Mouse (Mus musculus) layer of hippocampus, adult 9-11 months (tissue): ENCODE measurements around the gene Megf11.

ENCODE experiments used
- DNase-seq: peaks from one replicate; pipeline ENCODE4 v3.0.0; 2022

The Megf11 gene

DNA sequence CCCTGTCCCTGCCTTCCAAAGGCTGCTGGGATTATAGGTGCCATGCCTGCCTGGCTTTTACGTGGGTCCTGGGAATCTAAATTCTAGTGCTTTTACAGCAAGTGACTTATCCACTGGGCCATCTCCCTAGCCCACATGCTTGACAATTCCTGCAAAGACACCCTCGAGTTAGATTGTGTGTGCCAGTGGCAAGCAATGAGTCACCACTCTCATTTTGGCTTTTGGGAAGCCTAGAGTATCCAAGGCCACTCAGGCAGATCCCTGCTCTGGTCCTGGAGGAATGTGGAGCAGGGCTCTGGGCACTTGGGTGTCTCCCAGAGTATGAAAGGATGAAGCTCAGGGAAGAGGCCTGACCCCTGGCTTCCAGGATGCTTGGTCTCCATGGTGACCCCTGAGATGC, 143.2 kb downstream of the Megf11 start:
- no peak for DNase-seq

DNA sequence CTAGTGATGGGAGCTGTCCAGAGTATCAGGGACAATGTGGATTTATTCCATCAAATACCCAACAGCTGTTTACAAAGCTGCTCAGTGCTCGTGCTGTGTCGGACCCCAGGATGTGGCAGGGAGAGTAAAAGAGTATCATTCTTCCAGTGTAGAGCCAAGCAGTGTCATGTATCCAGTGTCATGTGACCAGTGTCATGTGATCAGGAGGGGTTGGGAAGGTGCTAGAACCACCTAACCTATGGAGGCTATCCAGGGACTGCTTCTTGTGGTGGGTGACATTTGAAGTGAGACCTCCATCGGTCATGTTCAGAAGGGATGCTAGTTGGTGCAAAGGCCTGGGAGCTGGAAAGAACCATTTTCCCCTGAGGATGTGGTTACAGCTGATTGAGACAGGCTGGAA, 146.5 kb downstream of the Megf11 start:
- no peak for DNase-seq

DNA sequence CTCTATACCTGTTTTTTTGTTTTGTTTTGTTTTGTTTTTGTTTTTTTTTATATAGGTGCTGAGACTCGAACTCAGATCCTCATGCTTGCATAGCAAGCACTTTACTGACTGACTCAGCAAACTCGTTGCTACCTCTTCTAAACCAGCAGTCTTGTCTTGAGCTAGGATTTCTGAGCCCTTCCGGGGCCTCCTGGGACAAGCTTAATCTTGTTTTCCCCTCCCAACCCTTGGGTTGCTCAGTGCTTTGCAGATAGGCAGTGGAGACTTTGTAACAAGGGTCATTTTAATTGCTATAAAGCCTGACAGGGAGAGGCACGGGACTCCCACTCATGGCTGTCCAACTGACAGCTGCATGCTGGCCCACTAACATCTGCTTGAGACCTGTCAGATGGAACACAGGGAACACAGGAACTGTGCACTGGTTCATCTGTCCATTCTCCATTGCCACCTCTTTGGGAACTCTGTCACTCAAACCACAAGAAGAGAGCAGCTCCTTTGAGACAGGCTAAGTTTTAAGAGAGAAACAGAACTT, 147.4 kb downstream of the Megf11 start:
- DNase-seq, result no peak

DNA sequence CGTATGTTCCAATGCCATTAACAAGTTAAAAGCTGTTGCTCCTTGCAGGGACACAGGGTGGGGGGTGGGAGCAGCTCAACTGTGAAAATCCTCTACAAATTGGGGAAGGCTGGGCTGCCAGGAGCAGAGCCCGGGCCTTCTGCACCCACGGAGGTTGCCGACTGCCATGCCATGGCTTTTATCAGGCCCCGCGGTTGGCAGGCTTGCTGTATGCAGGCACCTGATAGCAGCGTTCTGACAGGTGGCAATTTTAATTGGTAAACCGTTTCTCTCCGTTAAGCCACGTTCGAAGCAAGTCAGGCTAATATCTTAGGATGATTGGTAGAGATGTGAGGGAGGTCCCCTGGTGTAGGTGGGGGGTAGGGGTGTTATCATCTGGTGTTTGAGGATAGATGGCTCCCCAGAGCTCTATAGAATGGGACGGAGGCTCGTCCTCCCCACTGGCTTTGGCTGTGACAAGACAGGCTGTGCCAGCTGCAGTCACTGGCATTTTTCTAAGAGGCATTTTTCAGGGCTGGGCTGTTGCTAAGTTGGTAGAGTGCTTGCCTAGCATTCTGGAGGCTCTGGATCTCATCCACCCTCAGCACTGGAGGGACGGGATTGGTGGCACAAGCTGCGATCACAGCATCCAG, 148.2 kb downstream of the Megf11 start:
- no peak for DNase-seq

DNA sequence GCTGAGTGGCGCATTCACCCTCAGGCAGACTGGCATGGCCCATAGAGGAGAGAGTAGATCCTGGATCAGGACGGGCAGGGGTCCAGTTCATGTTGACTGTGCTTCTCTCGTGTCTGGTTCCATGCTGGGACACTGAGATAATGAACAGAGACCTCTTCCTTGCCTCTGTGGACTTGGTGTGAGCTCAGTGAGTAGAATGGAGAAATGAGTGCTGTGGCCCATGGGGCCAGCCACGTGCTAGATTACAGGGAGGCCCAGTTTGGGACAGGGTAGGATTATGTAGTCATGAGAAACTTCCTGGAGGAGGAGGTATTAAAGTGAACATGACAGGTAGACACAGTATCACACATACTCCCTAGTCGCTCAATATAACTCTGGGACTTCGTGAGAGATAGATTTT, 148.9 kb downstream of the Megf11 start:
- no peak for DNase-seq

DNA sequence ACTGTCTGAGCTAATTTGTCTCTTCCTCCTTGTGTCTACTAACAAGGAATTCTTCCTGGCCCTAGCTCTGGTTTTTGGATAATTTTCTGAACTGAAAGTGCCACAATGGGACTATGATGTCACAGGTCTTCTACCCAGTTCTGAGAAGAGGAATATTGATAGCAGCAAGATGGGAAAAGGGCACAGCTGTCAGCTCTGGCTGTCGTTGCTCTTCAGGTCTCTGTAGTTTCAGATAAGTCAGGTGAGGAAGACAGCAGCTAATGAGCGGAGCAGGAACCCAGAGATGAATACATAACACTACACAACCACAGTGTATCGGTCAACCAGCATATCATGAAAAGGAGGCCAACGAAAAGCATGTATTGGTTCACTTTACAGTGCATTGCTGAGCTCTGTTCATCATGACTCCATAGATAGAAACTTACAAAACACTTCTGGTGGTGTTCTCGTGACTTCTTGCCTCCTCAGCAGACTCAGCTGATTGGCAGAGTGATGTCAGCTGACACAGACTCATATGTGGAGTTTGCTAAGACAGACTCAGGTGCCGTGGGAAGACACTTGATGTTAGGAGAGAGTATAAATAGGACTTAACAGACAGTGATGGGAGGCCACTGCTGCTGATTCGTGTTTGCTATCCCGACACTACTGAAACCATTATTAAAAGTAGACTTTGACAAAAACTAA, 149.6 kb downstream of the Megf11 start:
- DNase-seq, result no peak

DNA sequence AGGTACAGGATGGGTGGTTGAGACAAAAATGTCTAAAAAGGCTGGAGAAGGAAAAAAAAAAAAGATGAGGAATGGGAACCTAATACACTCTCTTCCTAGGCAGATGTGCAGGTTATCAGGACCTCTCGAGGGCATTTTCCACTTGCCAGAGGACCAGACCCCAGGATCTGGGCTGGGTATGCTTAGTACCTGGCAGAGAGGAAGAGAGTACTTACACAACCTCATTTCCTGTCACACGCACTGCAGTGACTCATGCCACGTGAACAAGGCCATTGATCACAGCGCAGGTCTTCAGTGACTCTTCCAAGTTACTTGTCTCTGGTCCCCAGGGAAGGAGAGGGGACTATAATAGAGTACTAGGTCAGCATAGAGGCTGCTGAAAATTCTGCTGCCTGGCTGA, 152.4 kb downstream of the Megf11 start:
- no peak for DNase-seq

DNA sequence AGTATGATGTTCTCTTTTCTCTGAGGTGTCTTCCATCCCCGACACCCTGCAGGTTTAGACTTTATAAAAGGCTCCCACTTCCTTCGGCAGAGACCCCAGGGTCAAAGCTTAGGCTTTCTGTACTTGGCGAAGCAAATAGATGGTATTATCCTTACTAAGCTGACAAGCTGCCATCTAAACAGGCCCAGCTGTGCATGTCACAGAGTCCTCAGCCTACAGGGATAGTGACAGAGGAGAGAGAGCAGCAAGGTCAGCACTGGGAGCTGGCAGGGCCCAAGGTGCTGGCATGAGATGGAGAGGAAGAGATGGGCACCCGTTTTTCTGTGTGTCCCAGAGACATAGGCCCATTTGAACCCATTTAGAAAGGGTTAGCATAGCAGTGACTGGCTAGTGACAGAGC, 156.8 kb downstream of the Megf11 start:
- DNase-seq, result no peak

DNA sequence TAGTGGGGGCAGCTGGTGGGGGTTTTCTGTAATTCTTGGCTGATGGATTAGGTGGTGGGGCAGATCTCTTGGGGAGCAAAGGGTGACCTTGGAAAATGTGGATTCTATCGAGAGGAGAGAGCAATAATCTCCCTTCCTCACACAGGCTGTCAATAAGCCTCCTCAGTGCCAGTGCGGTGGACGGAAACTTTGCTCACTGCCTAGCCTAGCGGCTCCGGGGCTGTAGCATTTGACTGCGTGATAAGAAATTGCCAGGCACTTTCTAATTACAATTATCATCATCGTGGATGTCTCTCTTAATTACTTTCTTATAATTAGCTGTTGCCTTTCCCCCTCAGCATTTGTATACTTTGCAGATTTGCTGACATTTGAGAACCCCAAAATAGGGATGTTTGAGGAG, 157.7 kb downstream of the Megf11 start:
- DNase-seq, result no peak

DNA sequence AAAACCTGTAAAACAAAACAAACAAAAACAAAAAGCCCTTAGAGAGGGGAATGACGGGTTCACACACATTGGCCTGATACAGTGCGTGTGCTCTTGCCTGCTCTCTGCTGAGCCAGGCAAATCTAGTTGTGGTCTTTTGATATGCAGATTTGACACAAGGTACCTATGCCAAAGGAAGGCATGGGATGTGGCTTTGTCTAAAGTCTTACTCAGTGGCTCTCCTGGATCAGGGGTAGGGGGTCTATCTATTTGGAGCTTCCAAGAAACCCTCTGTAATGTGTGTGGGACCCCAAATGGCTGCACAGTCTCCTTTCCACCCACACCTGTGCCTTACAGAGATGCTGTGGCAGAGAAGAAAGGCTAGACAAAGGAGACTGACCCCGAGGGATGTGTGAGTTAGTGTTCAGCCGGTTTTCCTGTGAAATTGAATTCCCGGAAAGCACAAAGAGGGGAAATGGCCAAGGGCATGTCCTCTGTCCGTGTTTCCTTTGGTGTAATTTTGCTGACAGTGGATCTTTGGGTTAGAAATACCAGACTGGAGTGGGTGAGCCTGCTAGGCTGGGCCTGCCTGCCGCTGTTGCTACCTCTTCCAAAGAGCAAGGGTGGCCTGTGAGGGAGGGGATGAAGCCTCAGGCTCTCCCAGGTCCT, 161.0 kb downstream of the Megf11 start:
- DNase-seq, result no peak

DNA sequence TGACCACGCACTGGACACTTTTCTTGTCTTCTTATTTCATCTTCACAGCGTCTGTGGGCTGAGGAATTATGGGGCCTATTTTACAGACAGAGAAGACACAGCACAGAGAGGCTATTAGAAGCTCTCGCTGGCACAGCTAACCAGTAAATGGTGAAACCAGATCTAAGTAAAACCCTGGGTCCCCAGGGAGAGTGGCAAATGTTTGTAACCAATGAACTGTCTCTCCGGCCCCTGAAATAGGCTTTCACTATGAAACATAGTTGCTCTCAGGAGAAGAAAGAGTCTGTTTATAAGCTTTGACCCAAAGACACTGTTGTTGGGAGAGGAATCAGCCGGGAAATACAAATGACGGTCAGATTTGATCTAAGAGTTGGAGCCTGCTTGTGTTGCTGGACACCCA, 162.9 kb downstream of the Megf11 start:
- DNase-seq, result no peak

DNA sequence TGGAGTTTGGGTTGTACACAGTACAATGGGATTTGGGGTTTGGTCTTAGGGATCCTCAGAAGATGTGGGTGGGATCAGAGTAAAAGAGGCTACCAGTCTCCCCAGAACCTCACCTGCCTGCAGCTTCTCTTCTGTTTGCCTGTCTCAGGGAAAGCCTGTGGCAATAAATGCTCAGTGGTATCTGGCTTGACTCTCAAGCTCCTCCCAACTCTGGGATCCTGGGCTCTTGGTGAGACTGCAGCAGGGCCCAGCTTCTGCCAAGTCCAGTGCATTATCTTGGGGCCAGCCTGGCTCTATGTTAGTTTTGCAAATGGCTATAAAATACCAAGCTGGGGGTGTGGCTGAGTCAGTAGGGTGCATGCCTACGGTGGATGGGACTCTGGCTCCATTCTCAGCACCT, 165.9 kb downstream of the Megf11 start:
- no peak for DNase-seq

DNA sequence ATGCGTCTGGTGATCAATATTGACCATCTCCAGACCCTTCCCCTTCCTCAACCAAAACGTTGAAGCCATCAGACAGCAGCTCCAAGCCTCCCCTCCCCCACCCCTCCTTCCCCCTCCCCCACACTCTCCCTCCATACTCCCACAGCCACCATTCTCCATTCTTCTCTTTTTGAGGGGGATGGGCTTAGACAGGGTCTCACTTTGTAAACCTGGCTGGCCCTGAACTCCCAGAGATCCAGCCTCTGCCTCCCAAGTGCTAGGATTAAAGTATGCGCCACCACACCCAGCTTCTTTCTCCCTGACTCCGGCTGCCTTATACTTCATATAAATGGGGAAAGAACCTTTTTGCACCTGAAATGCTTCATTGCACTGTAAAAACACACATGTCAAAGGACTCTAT, 166.6 kb downstream of the Megf11 start:
- DNase-seq, result no peak

DNA sequence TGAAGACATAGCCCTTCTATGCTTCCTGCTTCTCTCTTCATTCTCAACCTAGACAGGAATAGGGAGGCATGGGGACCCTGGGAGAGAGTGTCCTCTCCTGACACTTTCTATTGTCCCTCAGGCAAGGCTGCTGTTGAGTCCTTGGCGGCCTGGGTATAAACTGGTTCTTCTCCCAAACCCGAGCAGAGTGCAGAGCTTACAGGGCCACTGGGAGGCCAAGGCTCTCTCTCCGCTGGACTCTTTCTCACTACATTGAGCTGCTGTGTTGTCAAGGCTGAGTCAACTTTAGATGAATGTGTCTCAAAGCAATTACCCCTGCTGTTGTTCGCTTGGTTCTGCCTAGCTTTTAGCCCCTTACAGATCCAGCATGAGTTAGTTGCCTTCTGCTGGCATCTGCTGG, 168.0 kb downstream of the Megf11 start:
- DNase-seq, result no peak

DNA sequence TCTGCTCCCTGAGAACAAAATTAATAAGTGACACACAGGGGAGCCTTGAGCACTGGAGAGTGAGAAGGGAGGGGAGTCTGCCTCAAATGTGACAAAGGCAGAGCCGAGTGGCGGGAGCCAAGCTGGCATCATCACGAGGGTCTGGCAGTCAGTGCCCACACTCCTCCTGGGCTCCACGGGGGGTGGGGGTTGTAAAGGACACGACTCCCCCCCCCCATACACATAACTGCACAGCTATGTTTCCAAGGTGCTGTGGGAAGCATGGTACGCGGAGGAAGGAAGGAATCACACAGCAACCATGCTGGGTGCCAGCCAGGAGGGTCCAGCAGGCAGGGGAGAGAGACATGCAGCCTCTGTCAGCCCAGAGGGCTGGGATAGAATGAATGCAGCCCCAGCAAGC, 170.2 kb downstream of the Megf11 start:
- DNase-seq, result no peak

DNA sequence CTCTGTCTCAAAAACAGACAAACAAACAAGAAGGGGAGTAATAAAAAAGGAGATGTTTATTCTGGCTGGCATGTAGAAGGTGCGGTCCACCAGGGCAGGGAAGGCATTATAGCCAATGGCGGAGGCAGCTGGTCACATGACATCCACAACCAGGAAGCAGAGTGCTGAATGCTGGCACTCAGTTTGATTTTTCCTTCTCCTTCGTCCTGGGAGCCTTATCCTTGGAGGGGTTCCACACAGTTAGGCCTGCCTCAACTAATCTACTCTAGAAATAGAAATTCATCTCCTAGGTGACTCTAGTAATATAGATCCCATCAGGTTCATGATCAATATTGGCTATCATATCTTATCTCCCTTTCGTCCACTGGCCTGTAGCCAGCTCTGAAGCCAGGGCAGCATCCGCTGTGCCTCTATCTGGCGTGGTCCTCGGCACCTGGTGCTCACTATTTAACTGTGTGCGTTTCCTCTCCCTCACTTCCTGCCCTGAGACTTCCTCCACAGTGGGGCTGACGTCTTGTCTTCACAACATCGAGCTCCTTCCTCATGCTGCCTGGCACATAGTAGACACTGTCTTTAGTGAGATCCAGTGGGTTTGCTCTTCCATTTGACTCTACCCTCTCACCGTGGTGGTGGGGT, 171.8 kb downstream of the Megf11 start:
- DNase-seq, result no peak

DNA sequence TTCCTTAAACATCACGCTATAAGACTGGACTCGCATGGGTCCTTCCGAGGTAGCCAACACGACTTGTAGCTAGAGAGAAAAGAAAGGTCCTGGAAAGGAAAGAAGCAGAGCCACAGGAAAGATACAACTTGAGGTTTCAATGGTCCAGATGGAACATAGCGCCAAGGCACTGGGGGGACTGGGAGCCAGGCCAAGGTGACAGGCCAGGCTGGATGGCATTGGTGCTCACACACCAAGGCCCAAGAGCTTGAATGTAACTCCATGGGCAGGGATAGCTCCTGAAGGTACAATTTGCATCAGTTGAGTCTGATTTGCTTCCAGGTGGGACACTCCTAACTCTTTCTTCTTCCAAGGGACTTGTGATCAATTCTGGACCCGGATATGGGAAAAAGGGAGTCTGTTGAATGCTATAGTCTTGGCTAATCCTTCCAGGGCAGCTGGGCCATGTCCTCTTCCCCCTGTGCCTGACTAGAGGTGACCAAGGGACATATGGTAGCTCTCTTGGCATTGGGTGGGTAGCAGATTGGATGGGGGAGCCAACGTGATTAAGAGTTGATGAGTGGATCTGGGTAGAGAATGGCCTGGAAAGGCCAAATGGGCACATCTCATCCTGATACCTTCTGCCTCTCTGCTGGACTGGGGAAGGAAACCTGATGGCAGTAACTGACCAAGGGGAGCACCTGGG, 172.6 kb downstream of the Megf11 start:
- DNase-seq, result no peak

DNA sequence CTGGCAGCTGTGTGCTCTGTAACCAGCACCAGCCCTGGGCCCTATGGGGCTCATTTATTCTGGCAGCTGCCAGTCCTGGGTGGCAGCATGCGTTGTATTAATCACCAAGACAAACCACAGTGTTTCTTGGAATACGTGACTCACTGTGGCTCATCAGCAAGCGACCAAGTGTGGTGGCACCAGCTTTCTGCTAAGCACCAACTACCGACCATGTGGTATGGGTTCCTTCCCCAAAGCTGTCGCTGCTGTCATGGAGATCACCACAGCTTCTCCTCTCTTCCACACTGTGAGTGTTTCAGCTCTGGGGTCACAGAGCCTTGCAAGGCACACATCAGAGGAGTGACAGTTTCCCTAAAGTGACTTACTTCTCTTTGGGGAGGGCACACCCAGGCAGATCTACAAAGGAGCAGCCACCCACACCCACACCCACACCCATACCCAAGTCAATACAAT, 178.9 kb downstream of the Megf11 start:
- DNase-seq, result peak; percentile 38

DNA sequence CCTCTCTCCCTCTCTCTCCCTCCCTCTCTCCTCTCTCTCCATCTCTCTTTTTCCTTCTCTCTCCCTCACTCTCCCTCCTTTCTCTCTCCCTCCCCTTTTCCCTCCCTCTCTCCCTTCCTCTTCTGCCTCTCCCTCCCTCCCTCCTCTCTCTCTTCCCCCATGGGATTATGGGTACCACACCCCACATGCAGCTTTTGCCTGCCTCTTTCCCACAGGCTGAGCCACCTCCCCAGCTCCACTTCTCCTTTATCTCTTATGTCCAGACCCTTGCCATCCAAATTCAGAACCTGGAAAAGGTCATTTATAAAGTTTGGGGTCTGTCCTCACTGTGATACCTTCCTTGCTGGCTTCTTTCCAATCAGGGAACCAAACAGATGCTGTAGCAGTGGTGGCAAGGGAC, 180.5 kb downstream of the Megf11 start:
- no peak for DNase-seq

DNA sequence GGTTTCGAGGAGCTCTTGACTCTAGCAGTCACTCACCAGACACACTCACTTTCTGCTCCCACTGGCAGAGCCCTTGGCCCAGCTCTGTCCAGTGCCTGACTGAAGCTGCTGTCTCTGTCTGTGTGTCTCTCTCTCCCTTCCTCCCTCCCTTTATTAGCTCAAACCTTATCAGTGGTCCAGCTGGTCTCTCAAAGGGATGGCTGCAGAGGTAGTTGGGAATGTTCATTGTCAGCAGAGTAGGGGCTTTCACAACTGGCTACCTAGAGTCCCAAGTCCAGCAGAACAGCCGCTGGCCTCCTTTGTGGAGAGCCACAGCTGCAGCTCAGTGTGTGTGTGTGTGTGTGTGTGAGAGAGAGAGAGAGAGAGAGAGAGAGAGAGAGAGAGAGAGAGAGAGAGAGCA, 180.9 kb downstream of the Megf11 start:
- no peak for DNase-seq

DNA sequence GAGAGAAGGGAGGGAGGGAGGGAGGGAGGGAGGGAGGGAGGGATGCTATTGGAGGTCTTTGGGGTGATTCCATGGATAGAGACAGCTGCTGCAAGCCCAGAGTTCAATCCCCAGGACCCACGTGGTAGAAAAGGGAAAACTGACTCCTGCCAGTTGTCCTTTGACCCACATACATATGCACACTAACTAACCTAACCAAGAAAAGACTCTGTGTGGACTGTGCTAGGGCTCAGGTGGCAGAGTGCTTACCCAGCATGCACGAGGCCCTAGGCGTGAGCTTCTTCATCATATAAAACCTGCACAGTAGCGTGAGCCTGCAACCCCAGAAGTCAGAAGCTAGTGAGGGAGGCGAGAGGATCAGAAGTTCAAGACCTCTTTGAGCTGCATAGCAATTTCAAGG, 182.1 kb downstream of the Megf11 start:
- DNase-seq, result no peak

DNA sequence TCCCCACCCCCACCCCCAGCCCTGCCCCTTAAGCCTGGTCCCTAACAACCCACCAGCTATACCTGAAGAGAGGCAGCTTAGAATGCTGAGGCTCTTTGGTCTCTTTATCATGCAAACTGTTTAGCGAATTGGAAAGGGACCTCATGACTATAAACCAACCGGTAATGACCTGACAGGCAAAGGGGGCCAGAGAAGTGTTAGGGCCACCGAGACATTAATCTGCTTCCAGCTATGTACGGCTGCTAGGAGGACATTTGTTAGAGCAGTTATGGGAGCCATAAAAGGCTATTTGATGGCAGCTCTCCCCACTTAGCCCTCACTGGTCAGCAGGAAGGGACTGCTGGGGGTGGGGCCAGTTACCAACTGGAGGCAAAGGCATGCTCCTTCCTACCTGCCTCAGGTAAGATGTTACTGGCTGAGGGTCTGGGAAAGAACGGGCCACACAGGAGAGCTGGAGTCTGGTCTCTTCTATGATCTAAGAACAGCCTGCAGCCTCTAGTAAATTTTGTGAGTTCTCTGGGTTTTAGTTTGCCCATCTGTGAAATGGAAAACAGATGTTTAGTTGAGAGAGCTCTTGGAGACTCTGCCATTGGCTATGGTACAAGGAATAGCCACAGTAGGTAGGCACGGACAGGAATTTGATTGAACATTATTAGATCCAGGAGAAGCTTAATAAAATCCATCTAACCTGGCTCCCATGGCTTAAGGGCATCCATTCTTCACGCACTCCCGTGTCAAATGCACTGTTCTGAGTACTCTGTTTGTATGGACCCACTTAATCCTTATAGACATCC, 183.2 kb downstream of the Megf11 start:
- no peak for DNase-seq
